Mouse (Mus musculus) limb, embryonic 11.5 days (tissue): Measurements from ENCODE around the gene Irak1. TPM values are rescaled to one million over a fixed set of nuclear protein-coding genes. Genes with fewer than 3 reads are reported as not detected.
A peak's percentile ranks its signal among the peaks of the same experiment; 100 is the strongest.

Experiments
- ATAC-seq: fragments of 200-750 bp; cut with Nextera tagmentation; 2 replicates; pipeline ENCODE4 v1.8.0; 2017; ENCODE audit warnings: low read depth; ENCODE audit not compliant: insufficient number of reproducible peaks, low FRiP score, low TSS enrichment
- DNase-seq: peaks from one replicate; pipeline ENCODE4 v3.0.0-alpha.2; 2015; ENCODE audit warnings: low spot score
- H3K27ac ChIP-seq: fragments of 300-500 bp; sonication (generic); replicated peaks from 2 replicates; pipeline ENCODE4 v1.5.1; 2014; ENCODE audit warnings: low read depth, mild to moderate bottlenecking, low read length
- H3K27me3 ChIP-seq: fragments of 300-500 bp; sonication (generic); 2 replicates; pipeline ENCODE4 v1.6.1; 2014; ENCODE audit warnings: mild to moderate bottlenecking, low read length, mixed read lengths; ENCODE audit not compliant: control insufficient read depth, insufficient read depth
- H3K36me3 ChIP-seq: fragments of 300-500 bp; sonication (generic); 2 replicates; pipeline ENCODE4 v1.6.1; 2014; ENCODE audit warnings: mild to moderate bottlenecking, low read length, moderate library complexity, mixed read lengths; ENCODE audit not compliant: control insufficient read depth, insufficient read depth
- H3K4me1 ChIP-seq: fragments of 300-500 bp; sonication (generic); 2 replicates; pipeline ENCODE4 v1.6.1; 2014; ENCODE audit warnings: low read length, mixed read lengths; ENCODE audit not compliant: control insufficient read depth, insufficient read depth
- H3K4me2 ChIP-seq: fragments of 300-500 bp; sonication (generic); 2 replicates; pipeline ENCODE4 v1.6.1; 2014; ENCODE audit warnings: low read depth, mild to moderate bottlenecking, moderate library complexity; ENCODE audit not compliant: severe bottlenecking
- H3K4me3 ChIP-seq: fragments of 300-500 bp; sonication (generic); 2 replicates; pipeline ENCODE4 v1.5.1; 2014; ENCODE audit warnings: low read depth, low read length
- H3K9ac ChIP-seq: fragments of 300-500 bp; sonication (generic); 2 replicates; pipeline ENCODE4 v1.6.1; 2014; ENCODE audit warnings: mild to moderate bottlenecking, low read length
- H3K9me3 ChIP-seq: fragments of 300-500 bp; sonication (generic); 2 replicates; pipeline ENCODE4 v1.6.1; 2016; ENCODE audit warnings: low read length; ENCODE audit not compliant: control insufficient read depth
- WGBS: fragments of 180-500 bp; shearing (Covaris S2); extraction: QIAGEN DNeasy Blood & Tissue Kit; methylation state at CpG from one replicate; pipeline ENCODE4 v1.1.7; 2014; 5-methylcytosine and 5-hydroxymethylcytosine counted together
- polyA plus RNA-seq: library from polyadenylated mRNA; unstranded; fragments of >200 nt; fragmentation: Nextera tagmentation; extraction: Ambion mirVana; gene quantifications from 2 replicates; pipeline ENCODE4 v1.2.1, GENCODE M21; 2014

Gene Irak1
- polyA plus RNA-seq, result 40.3 and 46.2 TPM in 2 replicates

GRCm38 (mm10) chrX:74023188-74024049 lies at the start of gene Irak1:
Gene Irak1 (minus strand): TSS chrX:74023918.
- 17% methylated on average over 56 of the region's 72 CpGs for WGBS
- H3K9me3 ChIP-seq, result no peaks in the 10 kb centered on the region
- peak; percentile 79 for DNase-seq
- peak within 1 kb of the TSS; percentile 10; the same call in 1 of the 2 replicates for H3K27ac ChIP-seq
- H3K9ac ChIP-seq, result peak within 1 kb of the TSS; percentile 84
- no peaks in the 10 kb centered on the region for H3K4me1 ChIP-seq
- no peaks in the 10 kb centered on the region; the same call in 1 of the 2 replicates for H3K36me3 ChIP-seq
- H3K4me2 ChIP-seq, result peak within 1 kb of the TSS; percentile 53
- no peaks in the 10 kb centered on the region for H3K27me3 ChIP-seq
- ATAC-seq, result peak; percentile 89
- H3K4me3 ChIP-seq, result peak within 1 kb of the TSS; percentile 53

- no peaks in the 10 kb centered on the region for H3K9me3 ChIP-seq
- H3K4me1 ChIP-seq, result no peaks in the 10 kb centered on the region
- ATAC-seq, result no peak
- H3K36me3 ChIP-seq, result no peaks in the 10 kb centered on the region
- no peak overlapping the region for H3K4me2 ChIP-seq
- H3K27ac ChIP-seq, result no peak overlapping the region
- no peak overlapping the region for H3K4me3 ChIP-seq
- no peak overlapping the region for H3K9ac ChIP-seq
- DNase-seq, result no peak
- no peaks in the 10 kb centered on the region for H3K27me3 ChIP-seq
Measured at GRCm38 (mm10) chrX:74070794-74071193, 47.1 kb upstream of the Irak1 start.

- H3K4me1 ChIP-seq, result no peaks in the 10 kb centered on the region
Measured at GRCm38 (mm10) chrX:74067891-74068290, 44.2 kb upstream of the Irak1 start.

DNA sequence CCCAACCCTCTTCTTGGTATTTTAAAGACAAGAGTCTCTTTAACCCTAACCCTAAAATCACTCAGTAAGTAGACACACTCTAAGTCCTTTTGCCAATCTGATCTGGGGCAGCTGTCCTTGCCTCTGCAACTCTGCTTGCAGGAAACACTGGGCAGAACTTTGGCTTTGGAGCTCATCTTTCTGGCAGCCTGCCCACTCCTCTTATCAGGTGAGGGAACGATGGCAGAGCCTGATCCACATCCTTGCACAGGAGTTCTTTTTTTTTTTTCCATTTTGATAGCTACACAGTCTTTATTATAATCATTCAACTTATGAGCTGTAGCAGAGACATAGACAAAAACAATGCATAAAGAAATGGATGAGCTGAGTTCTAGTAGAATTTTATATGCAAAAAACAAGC lies 21.4 kb upstream of the Irak1 start:
- no peaks in the 10 kb centered on the region for H3K4me1 ChIP-seq
- no peak overlapping the region for H3K4me2 ChIP-seq
- DNase-seq (no peak), ATAC-seq (no peak)
- no peak overlapping the region for H3K27ac ChIP-seq
- no peaks in the 10 kb centered on the region for H3K27me3 ChIP-seq
- H3K4me3 ChIP-seq, result no peak overlapping the region
- no peak overlapping the region for H3K9ac ChIP-seq
- 81% methylated on average over 1 of the region's 1 CpGs for WGBS
- no peaks in the 10 kb centered on the region for H3K36me3 ChIP-seq
- H3K9me3 ChIP-seq, result no peaks in the 10 kb centered on the region

More at GRCm38 (mm10) chrX:74067891-74068290, 44.2 kb upstream of the Irak1 start:
- DNase-seq (no peak), ATAC-seq (no peak)
- H3K4me2 ChIP-seq, result no peak overlapping the region
- H3K36me3 ChIP-seq, result no peaks in the 10 kb centered on the region
- H3K4me3 ChIP-seq, result no peak overlapping the region
- H3K9me3 ChIP-seq, result no peaks in the 10 kb centered on the region
- H3K27me3 ChIP-seq, result no peaks in the 10 kb centered on the region
- WGBS, result 87% methylated on average over 9 of the region's 9 CpGs
- H3K9ac ChIP-seq, result no peak overlapping the region
- H3K27ac ChIP-seq, result no peak overlapping the region

DNA sequence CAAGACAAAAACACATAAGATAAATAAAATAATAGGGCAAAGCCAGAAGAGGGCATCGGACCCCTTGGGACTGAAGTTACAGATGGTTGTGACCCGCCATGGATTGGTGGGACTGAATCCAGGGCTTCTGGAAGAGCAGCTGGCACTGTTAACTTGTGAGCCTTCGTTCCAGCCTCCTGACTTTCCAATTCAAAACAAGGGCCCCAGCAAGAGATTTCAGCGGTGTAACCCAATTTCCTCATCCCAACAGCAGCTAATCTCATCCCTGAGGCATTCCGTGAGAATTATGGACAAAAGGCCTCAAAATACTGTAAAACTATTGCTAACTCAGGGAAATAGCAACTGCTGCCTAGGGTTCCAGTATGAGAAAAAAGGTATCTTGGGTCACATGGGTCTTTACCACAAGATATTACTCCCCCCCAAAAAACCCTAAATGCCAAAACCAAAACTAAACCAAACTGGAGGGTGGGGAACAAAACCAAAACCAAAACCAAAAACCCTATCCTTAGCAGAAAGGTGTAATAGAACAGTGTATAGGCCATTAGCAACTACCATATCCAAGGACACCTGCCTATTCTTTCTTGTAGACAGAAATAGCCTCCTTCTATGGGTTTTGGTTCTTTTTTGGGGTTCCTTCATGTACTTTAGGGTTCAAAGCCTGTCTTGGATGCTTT lies 14.1 kb upstream of the Irak1 start:
- no peak overlapping the region for H3K27ac ChIP-seq
- H3K9me3 ChIP-seq, result no peaks in the 10 kb centered on the region
- ATAC-seq (no peak), DNase-seq (no peak)
- no peak overlapping the region for H3K4me3 ChIP-seq
- H3K9ac ChIP-seq, result no peak overlapping the region
- H3K27me3 ChIP-seq, result 0 out of 2 replicates have a peak, but pooled peaks cover under 1% of the 10 kb centered on the region
- WGBS, result 86% methylated on average over 5 of the region's 5 CpGs
- H3K4me2 ChIP-seq, result no peak overlapping the region
- no peaks in the 10 kb centered on the region for H3K36me3 ChIP-seq
- H3K4me1 ChIP-seq, result no peaks in the 10 kb centered on the region

DNA sequence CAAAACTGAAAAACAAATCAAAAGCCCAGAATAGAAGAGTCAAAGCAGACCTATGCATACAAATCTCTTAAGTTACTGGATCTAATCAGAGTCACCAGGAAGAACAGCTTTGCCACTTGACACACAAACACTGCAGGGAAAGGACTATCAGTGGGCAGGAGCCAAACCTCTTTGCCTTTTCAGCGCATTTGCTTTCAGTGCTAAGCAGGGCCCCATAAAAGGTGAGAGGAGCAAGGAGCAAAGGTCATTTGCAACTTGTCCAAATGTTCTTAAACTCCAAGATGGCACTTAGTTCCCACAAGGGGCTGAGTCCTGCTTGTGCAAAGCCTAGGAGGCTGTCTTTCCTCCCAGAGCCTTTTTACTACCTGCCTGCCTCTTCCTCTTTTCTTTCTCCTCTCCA lies 6.3 kb upstream of the Irak1 start:
- Histone ChIP-seq H3K9ac (no peak overlapping the region), H3K27ac (no peak overlapping the region), H3K9me3 (no peaks in the 10 kb centered on the region), H3K27me3 (0 out of 2 replicates have a peak, but pooled peaks cover 3% of the 10 kb centered on the region), H3K4me2 (no peak overlapping the region), H3K36me3 (no peaks in the 10 kb centered on the region), H3K4me3 (no peak overlapping the region), H3K4me1 (no peaks in the 10 kb centered on the region)
- ATAC-seq (no peak), DNase-seq (no peak)
- WGBS, result 64% methylated on average over 1 of the region's 1 CpGs

DNA sequence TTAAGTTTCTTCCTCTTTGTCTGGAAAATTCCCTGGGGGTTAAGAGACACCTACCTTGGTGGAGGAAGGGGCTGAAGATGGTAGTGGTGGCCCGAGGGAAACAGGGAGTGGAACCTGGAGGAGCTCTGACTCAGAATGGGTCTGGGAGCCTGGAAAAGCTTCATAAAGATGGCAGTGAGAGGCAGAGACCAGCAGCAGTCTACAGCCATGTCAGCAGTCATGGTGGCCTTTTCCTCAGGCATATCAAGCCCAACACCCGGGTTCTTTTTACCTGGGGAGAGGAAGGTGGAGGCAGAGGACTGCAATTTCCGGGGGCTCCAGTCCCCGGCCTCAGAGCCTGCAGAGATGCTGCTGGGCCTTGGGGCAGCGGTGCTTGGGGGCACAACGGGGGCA lies 927 bp downstream of the Irak1 start:
- no peaks in the 10 kb centered on the region for H3K9me3 ChIP-seq
- H3K9ac ChIP-seq, result peak overlapping the region; percentile 84
- peak overlapping the region; percentile 53 for H3K4me3 ChIP-seq
- DNase-seq (no peak), ATAC-seq (no peak)
- 28% methylated on average over 3 of the region's 6 CpGs for WGBS
- peaks cover 2% of the 10 kb centered on the region; the same call in 1 of the 2 replicates for H3K36me3 ChIP-seq
- peak overlapping the region; percentile 53 for H3K4me2 ChIP-seq
- H3K4me1 ChIP-seq, result no peaks in the 10 kb centered on the region
- no peaks in the 10 kb centered on the region for H3K27me3 ChIP-seq
- no peak overlapping the region for H3K27ac ChIP-seq

DNA sequence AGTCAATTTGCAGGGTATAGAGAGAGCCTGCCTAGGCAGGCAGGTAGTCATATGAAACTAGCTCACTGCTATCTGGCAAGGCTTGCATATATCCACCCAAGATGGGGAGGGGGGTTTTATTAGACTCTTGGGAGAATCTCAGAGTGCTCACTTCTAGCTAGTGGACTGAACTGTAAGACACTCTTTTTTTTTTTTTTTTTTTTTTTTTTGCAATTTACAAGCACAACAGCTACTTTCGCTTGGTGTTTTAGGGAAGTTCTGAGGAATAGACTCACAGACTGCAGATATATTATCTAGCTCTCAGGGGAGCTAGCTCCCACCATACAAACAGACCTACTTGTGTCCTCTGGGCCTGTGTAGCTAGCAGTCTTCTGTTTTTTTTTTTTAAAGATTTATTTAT lies 9.1 kb downstream of the Irak1 start:
- H3K4me3 ChIP-seq, result no peak overlapping the region
- H3K27me3 ChIP-seq, result no peaks in the 10 kb centered on the region
- H3K9ac ChIP-seq, result no peak overlapping the region
- no peak for DNase-seq
- WGBS, result 92% methylated on average over 1 of the region's 1 CpGs
- H3K36me3 ChIP-seq, result peaks cover 2% of the 10 kb centered on the region; the same call in 1 of the 2 replicates
- no peaks in the 10 kb centered on the region for H3K4me1 ChIP-seq
- no peak overlapping the region for H3K4me2 ChIP-seq
- ATAC-seq, result no peak
- no peak overlapping the region for H3K27ac ChIP-seq
- H3K9me3 ChIP-seq, result no peaks in the 10 kb centered on the region
